Mouse (Mus musculus): ENCODE measurements at regions not wholly inside any gene's neighbourhood (a gene's known extent, or its start where the extent isn't known, plus 50 kb on each side); places are given as distances from the start of the nearest gene placed in this dataset.
A peak's percentile ranks its signal among the peaks of the same experiment; 100 is the strongest.

DNA sequence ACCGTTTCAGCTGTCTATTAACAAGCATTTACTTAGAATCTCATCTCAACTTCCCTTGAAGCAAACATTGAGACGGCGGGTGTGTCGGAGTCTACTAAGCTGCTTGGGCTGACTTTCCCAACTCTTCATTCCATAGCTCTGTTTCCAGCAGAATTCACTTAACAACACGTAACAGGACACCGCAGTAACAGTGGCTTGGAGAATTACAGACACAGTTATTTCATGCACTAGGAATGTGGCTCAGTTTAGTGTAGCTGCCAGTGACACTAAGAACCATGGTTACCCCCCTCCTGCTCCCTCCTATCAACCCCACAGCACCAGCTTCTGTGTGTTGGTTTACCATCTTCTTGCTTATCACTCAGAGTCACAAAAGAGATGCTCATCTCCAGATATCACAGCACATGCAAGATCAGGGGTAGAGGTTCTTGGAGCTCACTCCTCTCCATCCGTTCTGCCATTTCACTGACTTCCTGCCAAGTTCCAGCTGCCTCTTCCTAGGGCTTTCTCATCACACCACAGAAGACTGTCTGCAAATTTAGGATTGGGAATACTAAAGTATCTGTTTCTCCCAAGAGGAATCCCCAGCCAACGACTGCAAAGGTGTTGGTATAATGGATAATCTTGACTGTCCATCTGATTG is 90.7 kb downstream of the Banf2 start:
- DNase-seq (ENCODE audit: low read depth, low spot score) = no peak

DNA sequence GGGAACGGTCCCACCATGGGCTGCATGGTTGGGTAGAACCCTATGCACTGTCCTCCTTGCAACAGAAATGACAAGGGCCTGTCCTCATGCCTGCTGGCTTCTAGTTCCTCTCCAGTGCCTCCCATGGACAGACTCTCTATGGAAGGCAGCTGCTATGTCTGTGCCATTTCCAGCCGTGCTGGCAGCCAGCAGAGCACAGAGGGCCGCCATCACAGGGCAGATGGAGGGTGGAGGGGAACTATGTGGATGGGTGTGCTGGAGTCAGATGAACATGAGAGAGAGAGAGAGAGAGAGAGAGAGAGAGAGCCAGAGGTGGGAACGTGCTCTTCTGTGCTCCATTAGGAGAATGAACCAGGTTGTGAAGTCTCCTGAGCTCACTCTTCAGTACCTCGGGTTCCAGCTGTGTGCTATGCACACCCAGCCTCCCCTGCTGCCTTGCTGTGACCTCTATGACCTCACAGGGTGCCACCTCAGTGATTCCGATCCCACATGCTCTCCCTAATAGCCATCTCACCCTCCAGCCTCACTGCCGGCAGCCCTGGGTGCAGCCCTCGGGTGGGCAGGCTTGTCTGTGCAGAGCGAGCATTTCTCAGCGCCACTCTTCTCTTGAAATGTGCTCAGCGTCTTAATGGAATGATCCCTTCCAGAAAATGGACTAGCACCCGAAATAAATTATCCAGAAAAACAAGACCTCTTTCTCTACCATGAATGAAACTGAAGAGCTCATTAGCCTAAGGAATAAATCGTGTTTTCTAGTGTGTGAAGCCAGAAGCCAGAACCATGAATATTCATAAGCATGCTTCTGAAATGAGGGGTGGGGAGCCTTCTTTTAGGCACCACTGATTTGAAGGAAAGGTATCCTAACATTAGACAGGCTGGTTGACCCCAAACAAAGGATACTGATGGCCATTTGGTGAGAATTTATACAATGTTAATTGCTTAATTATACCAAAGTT is 94.5 kb downstream of the Banf2 start:
- DNase-seq (ENCODE audit: low read depth, low spot score) = no peak

GRCm38 (mm10) chr2:144128038-144128402 is 95.2 kb downstream of the Banf2 start:
- DNase-seq (ENCODE audit: low read depth, low spot score) = no peak

DNA sequence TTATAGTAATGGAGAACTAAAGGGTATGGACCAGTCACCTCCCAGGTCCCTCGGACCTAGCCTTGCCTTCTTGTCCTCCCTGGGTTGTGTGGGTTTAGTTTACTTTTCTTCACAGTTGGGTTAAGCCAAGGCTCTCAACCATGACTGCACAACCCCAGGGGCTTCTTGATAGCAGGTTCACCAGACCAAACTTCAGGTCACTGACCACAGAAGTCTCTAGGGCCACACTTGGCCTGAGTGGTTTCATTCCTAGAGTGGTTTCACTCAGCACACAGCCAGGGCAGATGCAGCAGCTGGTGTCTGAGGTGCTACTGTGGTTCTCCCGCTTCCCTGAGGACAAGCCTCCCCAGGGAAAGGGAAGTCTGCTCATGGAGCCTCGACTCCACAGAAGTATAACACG is 95.7 kb downstream of the Banf2 start:
- DNase-seq (ENCODE audit: low read depth, low spot score) = no peak

DNA sequence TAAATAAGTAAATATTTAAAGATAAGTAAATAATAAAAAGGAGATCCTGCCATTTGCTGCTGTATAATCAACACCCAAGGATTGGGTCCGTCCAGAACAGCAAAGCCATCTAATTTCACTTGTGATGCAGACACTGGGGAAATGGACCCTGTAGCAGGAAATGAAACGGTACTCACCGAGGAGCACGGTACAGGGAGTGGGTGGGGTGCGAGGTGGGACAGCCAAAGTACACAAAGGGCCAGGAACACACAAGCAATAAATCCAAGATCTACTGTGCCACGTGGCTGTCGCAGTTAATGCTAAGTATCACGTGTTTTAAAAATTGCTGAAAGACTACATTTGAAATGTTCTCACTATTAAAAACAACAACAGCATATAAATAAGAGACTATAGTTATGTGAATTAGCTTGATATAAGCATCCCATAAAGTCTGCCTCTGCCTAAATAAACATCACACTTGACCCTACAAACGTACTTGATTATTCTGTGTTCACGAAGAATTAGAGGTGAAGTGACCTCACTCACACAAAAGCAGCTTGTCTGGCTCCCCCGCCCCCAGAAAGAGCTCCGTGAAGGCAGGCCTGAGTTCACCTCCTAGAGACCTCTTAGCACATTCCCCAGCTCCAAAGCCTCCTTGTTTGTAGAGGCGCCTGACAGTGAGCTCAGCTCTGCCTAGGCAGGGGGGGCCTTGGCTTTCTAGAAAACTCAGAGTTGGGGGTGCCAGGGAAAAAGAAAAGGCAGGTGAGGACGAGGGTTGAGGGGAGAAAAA is 101.1 kb downstream of the Banf2 start:
- no peak for DNase-seq (ENCODE audit: low read depth, low spot score)

- DNase-seq (ENCODE audit: low read depth, low spot score) = no peak
These were observed 101.7 kb downstream of the Banf2 start for GRCm38 (mm10) chr2:144134575-144134958.

DNA sequence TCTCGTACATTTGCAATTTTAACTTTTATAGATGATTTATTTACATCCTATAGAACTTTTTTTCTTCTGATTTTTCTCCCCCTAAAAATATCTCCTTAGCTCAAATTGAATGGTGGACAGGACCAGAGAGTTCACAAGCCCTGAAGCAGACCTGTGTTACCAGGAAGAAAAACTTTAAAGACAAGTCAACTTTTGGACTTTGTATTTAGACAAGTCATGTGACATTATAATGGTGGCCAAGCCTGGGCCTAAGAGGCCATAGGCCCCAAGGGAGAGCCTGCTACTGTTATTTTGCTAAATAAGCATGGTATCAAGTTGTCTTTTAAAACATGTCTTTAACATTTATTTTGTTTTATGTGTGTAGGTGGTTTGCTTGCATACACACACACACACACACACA is 102.7 kb downstream of the Banf2 start:
- no peak for DNase-seq (ENCODE audit: low read depth, low spot score)

- no peak for DNase-seq (ENCODE audit: low read depth, low spot score)
These were observed 110.9 kb downstream of the Banf2 start for GRCm38 (mm10) chr2:144143620-144144384.

DNA sequence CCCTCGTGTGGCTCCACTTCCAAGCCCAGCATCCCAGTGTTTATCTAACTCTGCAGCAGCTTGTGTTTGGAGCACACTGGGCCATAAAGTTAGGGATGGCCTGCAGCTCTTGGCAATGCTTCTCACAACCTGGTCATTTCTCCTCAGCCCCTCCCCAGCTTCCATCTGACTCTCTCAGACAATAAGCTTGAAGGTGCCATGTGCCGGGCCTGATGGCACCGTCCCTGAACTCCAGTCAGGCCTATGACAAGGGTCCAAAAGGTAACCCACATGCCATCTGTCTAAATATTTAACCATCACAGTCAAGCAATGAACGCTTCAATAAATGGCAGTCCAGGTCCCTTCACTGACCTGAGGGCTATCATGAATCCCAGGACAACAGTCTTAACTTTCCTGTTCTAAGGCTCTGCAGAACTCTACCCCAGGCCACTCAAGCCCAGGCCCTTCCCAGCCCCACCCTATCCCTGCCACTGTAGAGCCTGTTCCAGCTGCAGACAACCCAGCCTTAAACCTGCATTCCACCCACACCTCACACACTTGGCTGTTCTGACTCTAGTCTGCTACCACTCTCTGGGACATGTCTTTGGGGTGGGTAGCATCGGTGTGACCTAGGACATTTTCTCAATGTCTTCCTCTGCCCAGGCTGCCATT is 111.8 kb downstream of the Banf2 start:
- DNase-seq (ENCODE audit: low read depth, low spot score) = no peak

DNA sequence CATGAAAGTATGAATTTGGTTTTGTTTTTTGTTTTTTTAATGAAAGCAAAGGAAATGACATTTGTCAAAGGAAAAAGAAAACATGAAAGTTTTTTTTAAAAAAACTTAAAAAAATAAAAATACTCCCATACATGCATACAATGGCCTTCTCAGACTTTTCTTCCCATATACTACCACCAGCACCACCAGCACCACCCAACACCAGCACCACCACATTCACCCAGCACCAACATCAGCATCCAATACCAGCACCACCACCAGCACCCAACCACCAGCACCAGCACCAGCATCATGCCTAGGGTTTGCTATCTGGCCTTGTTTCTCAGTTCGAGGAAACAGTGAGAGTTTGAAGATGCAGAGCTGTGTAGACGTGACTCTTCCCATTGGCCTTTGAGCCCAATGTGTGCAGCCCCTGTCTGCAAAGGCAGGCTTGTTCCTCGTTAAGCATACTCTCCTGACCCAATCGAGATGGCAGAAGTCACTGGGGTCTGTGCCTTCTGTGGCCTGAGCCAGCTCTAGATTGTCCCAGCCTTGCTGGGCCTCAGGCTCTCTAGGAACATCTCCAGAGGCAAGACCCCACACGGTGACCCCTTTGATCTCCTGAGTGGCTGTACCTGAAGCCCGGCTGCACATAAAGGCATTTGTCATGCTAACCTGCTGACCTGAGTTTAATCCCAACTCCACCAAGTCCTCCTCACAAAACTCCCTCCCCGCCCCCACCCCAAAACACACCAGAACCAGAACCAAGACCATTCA is 113.8 kb upstream of the Mgme1 start:
- DNase-seq (ENCODE audit: low read depth, low spot score) = peak; percentile 60

- peak; percentile 40 for DNase-seq (ENCODE audit: low read depth, low spot score)
These were observed 113.1 kb upstream of the Mgme1 start for GRCm38 (mm10) chr2:144157343-144157742.

DNA sequence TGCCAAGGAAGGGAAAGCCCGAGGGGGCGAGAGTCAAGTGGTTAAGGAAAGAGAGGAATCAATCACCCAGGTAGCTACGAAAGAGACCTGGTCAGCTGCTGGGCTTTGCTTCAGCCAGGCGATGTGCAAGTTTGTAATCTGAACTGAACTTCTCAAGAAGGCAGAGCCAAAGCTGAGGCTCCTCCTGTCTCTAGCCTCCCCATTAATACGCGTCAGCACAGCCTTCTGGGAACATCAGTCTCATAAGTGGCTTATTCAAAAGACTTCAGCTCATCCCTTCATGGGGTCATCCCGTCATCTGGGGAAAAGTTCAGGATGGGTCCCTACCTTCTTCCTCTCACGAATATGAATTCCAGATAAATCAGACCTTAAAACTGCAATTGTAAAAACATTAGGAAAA is 112.2 kb upstream of the Mgme1 start:
- no peak for DNase-seq (ENCODE audit: low read depth, low spot score)

DNA sequence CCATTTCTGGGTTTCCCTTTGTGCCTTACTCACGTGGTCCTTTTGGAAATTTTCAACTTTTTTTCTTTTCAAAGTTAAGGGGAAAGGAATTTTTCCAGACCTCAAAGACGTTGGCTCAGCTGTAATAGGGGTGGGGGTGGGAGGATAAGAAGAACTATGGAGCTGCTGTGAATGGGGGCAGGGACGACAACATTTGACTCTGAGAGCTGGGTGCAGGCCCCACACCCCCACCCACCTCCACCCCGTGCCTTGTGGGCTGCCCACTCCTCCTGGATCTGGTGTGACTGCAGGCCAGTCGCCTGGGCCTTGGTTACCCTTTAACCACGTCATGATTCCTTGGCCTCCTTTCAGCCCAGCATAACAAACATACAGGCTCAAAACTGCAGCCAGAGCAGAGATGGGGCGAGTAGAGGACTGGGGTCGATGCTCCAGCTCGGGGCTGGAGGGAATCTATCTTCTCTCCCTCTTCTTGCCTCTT is 110.6 kb upstream of the Mgme1 start:
- DNase-seq (ENCODE audit: low read depth, low spot score) = no peak

- no peak for DNase-seq (ENCODE audit: low read depth, low spot score)
These were observed 110.0 kb upstream of the Mgme1 start for GRCm38 (mm10) chr2:144160434-144160833.

DNA sequence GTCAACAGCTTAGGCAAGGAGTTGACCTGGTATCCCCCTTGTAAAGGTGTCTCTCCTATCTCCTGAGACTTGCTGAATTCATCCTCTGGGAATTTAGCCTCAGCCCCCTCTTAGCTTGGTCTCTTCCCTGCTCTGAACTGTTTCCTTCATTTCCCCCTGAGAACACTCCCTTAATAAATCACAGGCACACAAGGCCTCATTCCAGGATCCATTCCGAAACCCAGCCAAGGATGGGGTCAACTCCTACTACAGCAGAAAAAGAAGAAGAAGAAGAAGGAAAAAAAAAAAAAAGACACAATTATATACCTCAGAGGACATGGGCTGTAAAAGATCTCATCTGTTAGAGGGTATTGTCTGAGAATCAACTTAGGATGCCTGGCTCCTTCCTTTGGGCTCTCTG is 108.6 kb upstream of the Mgme1 start:
- DNase-seq (ENCODE audit: low read depth, low spot score) = no peak

DNA sequence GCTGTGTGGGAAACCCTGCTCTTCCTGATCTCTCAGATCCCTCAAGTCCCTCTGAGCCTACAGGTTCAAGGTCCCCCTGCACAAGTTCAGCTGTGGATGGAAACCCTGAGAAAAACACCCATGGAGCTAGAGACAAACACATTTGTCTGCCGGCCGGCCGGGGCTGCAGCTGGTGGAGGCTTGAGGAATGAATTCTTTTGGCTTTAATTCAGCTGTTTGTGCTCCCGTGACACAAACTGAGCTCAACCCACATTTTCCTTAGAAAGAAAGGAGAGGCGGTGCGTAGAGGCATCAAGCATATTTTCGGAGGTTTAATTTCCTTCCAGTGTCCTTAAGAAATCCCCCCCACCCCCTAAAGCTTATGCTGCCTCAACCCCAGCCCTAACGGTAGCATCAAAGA is 106.4 kb upstream of the Mgme1 start:
- no peak for DNase-seq (ENCODE audit: low read depth, low spot score)

- DNase-seq (ENCODE audit: low read depth, low spot score) = peak; percentile 45
These were observed 105.3 kb upstream of the Mgme1 start for GRCm38 (mm10) chr2:144164986-144165821.

DNA sequence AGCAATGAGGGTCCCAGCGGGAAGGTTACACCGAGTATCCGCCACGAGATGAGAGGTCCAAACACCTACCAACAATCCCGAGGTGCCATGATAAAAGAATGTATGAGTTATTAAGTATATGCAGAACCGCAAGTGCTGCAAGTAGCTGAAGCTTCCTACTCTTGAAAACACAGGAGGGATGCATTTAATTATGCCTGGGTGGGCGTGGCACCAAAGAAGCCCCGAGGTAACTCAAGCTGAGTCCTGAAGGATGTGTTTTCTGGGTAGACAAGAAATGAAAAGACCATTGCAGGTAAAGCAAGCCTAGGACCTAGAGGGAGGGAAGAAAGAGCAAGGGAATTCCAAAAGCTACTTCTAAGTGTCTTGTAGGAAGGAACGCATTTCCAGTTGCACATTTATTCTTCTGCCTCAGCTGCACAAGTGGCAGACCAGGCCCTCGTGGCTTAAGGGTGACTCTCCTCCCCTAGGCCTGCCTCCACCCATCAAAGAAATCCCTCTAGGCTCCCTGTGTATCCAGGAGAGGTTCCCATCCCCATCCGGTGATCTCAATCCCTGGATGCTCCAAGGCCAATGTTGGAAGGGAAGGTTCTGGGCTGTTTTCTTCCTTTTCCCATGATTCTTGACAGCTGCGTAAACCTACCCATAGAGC is 104.2 kb upstream of the Mgme1 start:
- DNase-seq (ENCODE audit: low read depth, low spot score) = no peak
